Mouse (Mus musculus): ENCODE measurements around the gene Sh2d4b.

DNA sequence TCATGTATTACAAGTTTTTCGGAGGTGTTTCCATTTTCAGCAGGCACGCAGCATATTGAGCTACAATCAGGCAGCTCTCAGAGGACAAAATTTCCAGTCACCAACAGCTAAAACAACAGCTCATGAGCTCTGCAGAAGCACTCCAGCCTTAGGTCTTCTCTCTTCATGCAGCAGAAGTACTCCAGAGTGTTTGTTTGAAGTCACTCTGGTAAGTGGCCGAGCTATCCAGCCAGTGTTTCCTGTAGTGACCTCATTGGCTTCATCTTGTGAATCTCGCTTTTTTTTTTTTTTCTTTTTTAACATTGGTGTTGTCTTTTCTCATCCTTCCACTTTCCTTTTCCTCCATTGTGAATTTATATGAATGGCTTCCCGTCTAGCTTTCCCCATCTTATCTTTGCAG, 40.1 kb downstream of the Sh2d4b start:
- TF ChIP-seq CTCF (IDR thresholded peaks at IDR 0.05; ENCODE audit: borderline replicate concordance, insufficient read depth, low read depth, low read length) (no peak), POLR2A (IDR thresholded peaks at IDR 0.05; ENCODE audit: borderline replicate concordance, insufficient read depth, low read length) (no peak)
